Mouse (Mus musculus) lung, adult 2 months (tissue): ENCODE measurements around the gene Atp13a3. TPM values are rescaled to one million over a fixed set of nuclear protein-coding genes. Genes with fewer than 3 reads are reported as not detected.
"Not testable (repeated sequence)": the region's sequence is repeated elsewhere in the genome, so short reads cannot be mapped to it uniquely, and the experiment has no call there.

Source experiments
- DNase-seq: peaks from one replicate; pipeline ENCODE4 v3.0.0; 2022
- H3K4me1 ChIP-seq: fragments of 200-500 bp; 2 replicates; pipeline ENCODE4 v1.6.1; 2011; ENCODE audit warnings: low read length; ENCODE audit not compliant: control insufficient read depth, insufficient read depth
- H3K4me3 ChIP-seq: fragments of 200-500 bp; replicated peaks from 2 replicates; pipeline ENCODE3; 2011; ENCODE audit warnings: low read depth, mild to moderate bottlenecking, control low read depth, low read length; ENCODE audit errors: extremely low read depth
- CTCF ChIP-seq: fragments of 200-500 bp; IDR thresholded peaks from 2 replicates; pipeline ENCODE4 v1.5.1; 2011; ENCODE audit warnings: mild to moderate bottlenecking, low read length, control low read depth; ENCODE audit not compliant: insufficient read depth
- POLR2A ChIP-seq: fragments of 200-500 bp; IDR thresholded peaks from 2 replicates; pipeline ENCODE4 v1.6.1; 2011; ENCODE audit warnings: low read depth, mild to moderate bottlenecking, control low read depth, low read length, borderline replicate concordance; ENCODE audit errors: extremely low read depth
- WGBS: fragments of 180-500 bp; shearing (Covaris S2); methylation state at CpG from one replicate; pipeline ENCODE4 v1.1.7; 2018; 5-methylcytosine and 5-hydroxymethylcytosine counted together
- polyA plus RNA-seq: library from polyadenylated mRNA; depleted of rRNA; stranded (reverse); fragments of >200 nt; gene quantifications from 2 replicates; pipeline ENCODE4 v1.2.3, GENCODE M21; 2012; rRNA removed

Atp13a3 gene
- polyA plus RNA-seq: 47.2 and 48.1 TPM in 2 replicates

GRCm38 (mm10) chr16:30405925-30406670 is at the start of gene Atp13a3:
TSS of gene Atp13a3 (minus strand) at chr16:30405975.
- Histone ChIP-seq H3K4me3 (no peak within 1 kb of the TSS), H3K4me1 (no peaks in the 10 kb centered on the region)
- no peak for DNase-seq
- whole genome bisulfite sequencing: 68% methylated on average over 11 of the region's 11 CpGs
- TF ChIP-seq CTCF: no peak
- no peak for TF ChIP-seq POLR2A

GRCm38 (mm10) chr16:30453213-30453975 is 47.6 kb upstream of the Atp13a3 start:
- no peak for DNase-seq
- 35% methylated on average over 5 of the region's 5 CpGs for WGBS

GRCm38 (mm10) chr16:30451174-30451573 is 45.4 kb upstream of the Atp13a3 start:
- not testable (repeated sequence) for H3K4me3 ChIP-seq, H3K4me1 ChIP-seq, DNase-seq
- 84% methylated on average over 2 of the region's 2 CpGs for WGBS

More at GRCm38 (mm10) chr16:30453213-30453975, 47.6 kb upstream of the Atp13a3 start:
- Histone ChIP-seq H3K4me1 (no peaks in the 10 kb centered on the region), H3K4me3 (no peak overlapping the region)
- TF ChIP-seq POLR2A (no peak), CTCF (no peak)

- H3K4me3 ChIP-seq: no peak overlapping the region
- TF ChIP-seq CTCF (no peak), POLR2A (no peak)
Measured at GRCm38 (mm10) chr16:30449017-30449416, 43.2 kb upstream of the Atp13a3 start.

GRCm38 (mm10) chr16:30448169-30448568 is 42.4 kb upstream of the Atp13a3 start:
- no peak for DNase-seq
- TF ChIP-seq CTCF (no peak), POLR2A (no peak)
- 72% methylated on average over 3 of the region's 3 CpGs for WGBS
- peaks cover 2% of the 10 kb centered on the region; the same call in 1 of the 2 replicates for H3K4me1 ChIP-seq
- H3K4me3 ChIP-seq: no peak overlapping the region

More at GRCm38 (mm10) chr16:30449017-30449416, 43.2 kb upstream of the Atp13a3 start:
- DNase-seq: no peak
- H3K4me1 ChIP-seq: no peaks in the 10 kb centered on the region
- 83% methylated on average over 1 of the region's 1 CpGs for WGBS

GRCm38 (mm10) chr16:30447642-30448041 is 41.9 kb upstream of the Atp13a3 start:
- 51% methylated on average over 4 of the region's 4 CpGs for WGBS
- Histone ChIP-seq H3K4me3 (no peak overlapping the region), H3K4me1 (peaks cover 2% of the 10 kb centered on the region; the same call in 1 of the 2 replicates)
- no peak for DNase-seq
- TF ChIP-seq POLR2A (no peak), CTCF (no peak)

- Histone ChIP-seq H3K4me1 (peaks cover 2% of the 10 kb centered on the region; the same call in 1 of the 2 replicates), H3K4me3 (no peak overlapping the region)
- 42% methylated on average over 8 of the region's 8 CpGs for WGBS
- TF ChIP-seq POLR2A (no peak), CTCF (no peak)
- DNase-seq: peak; percentile 19
Measured at GRCm38 (mm10) chr16:30443411-30443810, 37.6 kb upstream of the Atp13a3 start.

GRCm38 (mm10) chr16:30442451-30442850 is 36.7 kb upstream of the Atp13a3 start:
- 77% methylated on average over 2 of the region's 2 CpGs for WGBS
- Histone ChIP-seq H3K4me1 (peaks cover 2% of the 10 kb centered on the region; the same call in 1 of the 2 replicates), H3K4me3 (no peak overlapping the region)
- DNase-seq: no peak
- TF ChIP-seq POLR2A (no peak), CTCF (no peak)

- H3K4me3 ChIP-seq: no peak overlapping the region
- H3K4me1 ChIP-seq: peaks cover 2% of the 10 kb centered on the region; the same call in 1 of the 2 replicates
- no peak for DNase-seq
- WGBS: 74% methylated on average over 4 of the region's 4 CpGs
- TF ChIP-seq POLR2A: no peak
- no peak for TF ChIP-seq CTCF
Measured at GRCm38 (mm10) chr16:30441409-30441808, 35.6 kb upstream of the Atp13a3 start.
